Mouse (Mus musculus): ENCODE results near the gene Kcnip1. TPM values are rescaled to one million over a fixed set of nuclear protein-coding genes. Genes with fewer than 3 reads are reported as not detected.

Kcnip1 gene
- polyA plus RNA-seq, 1 experiment from 2014 or later: 0.16 TPM

DNA sequence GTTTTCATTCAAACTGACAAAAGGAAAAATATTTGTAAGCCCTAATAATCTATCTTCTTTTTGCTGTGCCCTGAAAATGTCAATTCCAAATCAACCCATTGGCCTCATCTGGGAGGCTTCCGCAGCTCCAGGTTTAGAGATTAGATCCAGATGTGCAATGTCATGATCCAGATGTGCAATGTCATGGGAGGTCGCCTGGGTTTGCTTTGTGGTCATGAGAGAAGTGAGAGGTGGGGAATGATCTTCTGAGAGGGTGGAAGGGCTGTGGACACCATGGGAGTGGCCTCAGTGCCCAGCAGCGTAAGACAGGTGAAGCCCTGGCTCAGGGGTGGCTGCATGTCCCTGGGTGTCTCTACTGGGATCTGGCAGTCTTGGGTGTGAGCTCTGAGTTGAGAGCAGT, 69.9 kb downstream of the Kcnip1 start:
- H3K4me2 ChIP-seq: no peak overlapping the region
- no peaks in the 10 kb centered on the region for H3K9me3 ChIP-seq (replicated peaks)
- ATAC-seq (ENCODE audit: insufficient read depth): no peak
- H3K27ac ChIP-seq (replicated peaks): no peak overlapping the region
- H3K4me3 ChIP-seq (replicated peaks): no peak overlapping the region
- 55% methylated on average over 3 of the region's 3 CpGs for WGBS (ENCODE audit: insufficient replicate concordance)
- no peaks in the 10 kb centered on the region for H3K36me3 ChIP-seq (replicated peaks)
- H3K4me1 ChIP-seq (replicated peaks): no peaks in the 10 kb centered on the region
- no peak overlapping the region for H3K9ac ChIP-seq
- H3K27me3 ChIP-seq: no peaks in the 10 kb centered on the region

DNA sequence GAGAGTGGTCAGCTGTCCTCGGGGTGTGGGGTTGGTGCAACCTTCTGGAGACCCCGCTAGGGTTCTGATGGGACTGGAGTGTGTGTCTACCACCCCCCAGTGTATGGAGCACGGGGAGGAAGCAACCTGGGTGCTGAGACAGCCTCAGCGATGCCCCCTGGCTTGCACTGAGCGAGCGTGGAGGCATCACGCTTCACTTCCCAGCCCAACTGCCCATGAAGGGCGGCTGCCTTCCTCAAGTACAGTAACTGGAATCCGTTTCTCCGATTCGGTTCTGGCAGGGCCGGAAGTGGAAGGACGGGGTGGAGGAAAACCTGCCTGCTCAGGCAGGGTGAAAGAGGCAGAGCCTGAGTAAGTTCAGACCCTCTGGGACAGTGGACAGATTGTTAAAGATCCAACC, 71.5 kb downstream of the Kcnip1 start:
- H3K36me3 ChIP-seq (replicated peaks): no peaks in the 10 kb centered on the region
- no peaks in the 10 kb centered on the region for H3K27me3 ChIP-seq
- 67% methylated on average over 13 of the region's 13 CpGs for WGBS (ENCODE audit: insufficient replicate concordance)
- no peak for ATAC-seq (ENCODE audit: insufficient read depth)
- no peak overlapping the region for H3K27ac ChIP-seq (replicated peaks)
- H3K4me2 ChIP-seq: no peak overlapping the region
- H3K4me3 ChIP-seq (replicated peaks): no peak overlapping the region
- H3K9me3 ChIP-seq (replicated peaks): no peaks in the 10 kb centered on the region
- H3K4me1 ChIP-seq (replicated peaks): no peaks in the 10 kb centered on the region
- H3K9ac ChIP-seq: no peak overlapping the region

DNA sequence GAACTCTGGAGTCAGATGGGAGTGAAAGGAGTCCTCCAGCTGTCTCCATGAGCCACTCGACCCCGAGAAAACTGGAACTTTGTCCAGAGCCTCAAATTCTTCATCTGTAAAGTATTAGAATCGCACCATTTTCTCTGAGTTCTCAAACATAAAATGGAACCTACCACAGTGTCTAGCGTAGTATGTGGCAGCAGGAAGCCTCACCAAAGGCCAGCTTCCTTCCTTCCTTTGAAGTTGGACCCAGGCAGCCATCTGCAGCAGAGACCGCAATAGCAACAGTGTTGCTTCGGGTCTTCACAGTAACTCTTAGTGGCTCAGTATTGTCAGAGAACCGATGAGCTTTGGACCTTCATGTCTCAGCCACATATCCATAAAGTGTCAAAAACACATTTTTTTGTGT, 73.1 kb downstream of the Kcnip1 start:
- no peak overlapping the region for H3K9ac ChIP-seq
- no peak overlapping the region for H3K4me2 ChIP-seq
- ATAC-seq (ENCODE audit: insufficient read depth): no peak
- no peaks in the 10 kb centered on the region for H3K27me3 ChIP-seq
- H3K36me3 ChIP-seq (replicated peaks): no peaks in the 10 kb centered on the region
- 35% methylated on average over 7 of the region's 7 CpGs for WGBS (ENCODE audit: insufficient replicate concordance)
- no peaks in the 10 kb centered on the region for H3K4me1 ChIP-seq (replicated peaks)
- H3K4me3 ChIP-seq (replicated peaks): no peak overlapping the region
- H3K9me3 ChIP-seq (replicated peaks): no peaks in the 10 kb centered on the region
- no peak overlapping the region for H3K27ac ChIP-seq (replicated peaks)

DNA sequence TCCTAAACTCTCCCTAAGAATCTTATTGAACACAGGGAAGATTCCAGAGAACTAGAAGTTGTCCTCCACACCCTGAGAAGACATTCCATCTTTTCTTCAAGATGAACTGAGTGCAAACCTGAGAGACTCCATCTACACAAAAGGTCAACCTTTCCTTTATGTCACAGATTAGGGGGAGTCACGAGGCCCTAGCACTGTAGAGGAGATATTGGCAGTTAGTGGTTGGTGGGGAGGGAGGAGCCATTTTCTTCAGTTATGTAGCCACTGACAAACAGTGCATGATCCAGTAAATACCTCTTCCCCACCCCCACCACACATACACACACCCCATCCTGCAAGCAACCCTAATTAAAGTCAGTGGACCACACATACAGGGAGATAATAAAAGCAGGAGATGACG, 74.5 kb downstream of the Kcnip1 start:
- no peak overlapping the region for H3K27ac ChIP-seq (replicated peaks)
- no peak for ATAC-seq (ENCODE audit: insufficient read depth)

DNA sequence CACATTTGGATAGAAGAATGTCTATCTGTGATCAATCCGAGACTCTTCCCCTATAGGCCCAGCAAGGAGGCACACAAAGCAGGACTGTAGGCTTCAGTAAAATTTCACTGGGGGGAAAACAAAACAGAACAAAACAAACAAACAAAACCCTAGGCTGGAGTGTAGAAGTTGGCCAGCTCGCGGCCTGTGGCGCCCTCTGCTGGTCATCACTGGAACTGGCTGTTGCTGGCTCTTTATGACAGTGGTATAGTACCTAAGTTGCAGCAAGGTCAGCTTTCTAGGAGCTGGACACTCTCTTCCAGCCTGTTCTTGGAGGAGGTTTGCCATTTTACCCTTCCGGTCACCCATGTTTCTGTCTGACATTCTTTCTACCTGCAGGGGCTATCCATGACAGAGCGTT, 75.4 kb downstream of the Kcnip1 start:
- H3K4me1 ChIP-seq (replicated peaks): no peaks in the 10 kb centered on the region
- no peaks in the 10 kb centered on the region for H3K36me3 ChIP-seq (replicated peaks)
- H3K27ac ChIP-seq (replicated peaks): no peak overlapping the region
- H3K4me3 ChIP-seq (replicated peaks): no peak overlapping the region
- H3K4me2 ChIP-seq: no peak overlapping the region
- WGBS (ENCODE audit: insufficient replicate concordance): 28% methylated on average over 6 of the region's 6 CpGs
- H3K9me3 ChIP-seq (replicated peaks): no peaks in the 10 kb centered on the region
- ATAC-seq (ENCODE audit: insufficient read depth): no peak
- no peaks in the 10 kb centered on the region for H3K27me3 ChIP-seq
- no peak overlapping the region for H3K9ac ChIP-seq

More for the DNA sequence above, 74.5 kb downstream of the Kcnip1 start:
- H3K4me2 ChIP-seq: no peak overlapping the region
- no peaks in the 10 kb centered on the region for H3K27me3 ChIP-seq
- no peaks in the 10 kb centered on the region for H3K4me1 ChIP-seq (replicated peaks)
- 40% methylated on average over 2 of the region's 2 CpGs for whole genome bisulfite sequencing (ENCODE audit: insufficient replicate concordance)
- no peaks in the 10 kb centered on the region for H3K36me3 ChIP-seq (replicated peaks)
- H3K9ac ChIP-seq: no peak overlapping the region
- no peak overlapping the region for H3K4me3 ChIP-seq (replicated peaks)
- no peaks in the 10 kb centered on the region for H3K9me3 ChIP-seq (replicated peaks)

DNA sequence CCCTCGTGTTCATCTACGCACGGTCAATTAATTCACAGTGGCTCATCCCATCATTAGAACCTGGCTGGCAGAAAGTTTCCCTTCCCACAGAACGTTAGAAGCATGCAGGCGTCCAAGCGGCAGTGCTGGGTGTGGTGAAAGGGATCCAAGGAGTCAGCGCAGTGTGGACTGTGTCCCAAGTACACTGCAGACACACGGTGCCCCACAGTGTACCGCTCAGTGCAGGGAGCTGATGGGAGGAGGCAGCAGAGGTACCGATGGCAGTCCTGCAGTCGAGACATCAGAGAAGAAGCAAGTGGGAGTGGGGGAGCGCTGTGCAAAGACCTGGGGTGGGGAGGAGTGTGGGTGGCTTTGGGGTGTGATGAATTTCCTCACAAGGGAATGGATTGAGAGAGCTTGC, 78.7 kb downstream of the Kcnip1 start:
- H3K27me3 ChIP-seq: no peaks in the 10 kb centered on the region
- H3K4me3 ChIP-seq (replicated peaks): no peak overlapping the region
- no peaks in the 10 kb centered on the region for H3K9me3 ChIP-seq (replicated peaks)
- no peaks in the 10 kb centered on the region for H3K36me3 ChIP-seq (replicated peaks)
- ATAC-seq (ENCODE audit: insufficient read depth): no peak
- H3K27ac ChIP-seq (replicated peaks): no peak overlapping the region
- 68% methylated on average over 12 of the region's 12 CpGs for WGBS (ENCODE audit: insufficient replicate concordance)
- H3K4me1 ChIP-seq (replicated peaks): no peaks in the 10 kb centered on the region; the same call in 1 of the 2 replicates
- no peak overlapping the region for H3K4me2 ChIP-seq
- no peak overlapping the region for H3K9ac ChIP-seq

DNA sequence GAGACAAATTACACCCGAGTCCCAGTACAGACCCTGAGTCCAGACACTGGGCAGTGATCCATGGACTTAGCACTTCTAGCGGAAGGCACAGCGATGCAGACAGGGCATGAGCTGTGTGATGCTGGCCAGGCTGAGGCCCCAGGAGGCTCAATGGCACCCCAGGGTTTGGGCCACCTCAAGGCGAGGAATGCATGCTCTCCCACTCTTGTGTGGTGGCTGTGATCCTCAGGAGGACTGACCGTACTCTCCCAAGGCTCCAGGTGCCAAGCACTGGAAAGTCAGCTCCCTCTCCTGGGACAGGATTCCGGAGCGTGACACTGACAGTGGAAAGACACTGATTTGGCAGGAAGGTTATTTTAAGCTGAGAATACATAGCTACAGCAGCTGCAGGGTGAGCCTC, 79.9 kb downstream of the Kcnip1 start:
- Histone ChIP-seq H3K9ac (no peak overlapping the region), H3K4me2 (no peak overlapping the region), H3K4me3 (replicated peaks) (no peak overlapping the region), H3K36me3 (replicated peaks) (no peaks in the 10 kb centered on the region), H3K27ac (replicated peaks) (no peak overlapping the region), H3K4me1 (replicated peaks) (no peaks in the 10 kb centered on the region; the same call in 1 of the 2 replicates), H3K27me3 (no peaks in the 10 kb centered on the region), H3K9me3 (replicated peaks) (no peaks in the 10 kb centered on the region)
- ATAC-seq (ENCODE audit: insufficient read depth): no peak
- 70% methylated on average over 7 of the region's 7 CpGs for WGBS (ENCODE audit: insufficient replicate concordance)

DNA sequence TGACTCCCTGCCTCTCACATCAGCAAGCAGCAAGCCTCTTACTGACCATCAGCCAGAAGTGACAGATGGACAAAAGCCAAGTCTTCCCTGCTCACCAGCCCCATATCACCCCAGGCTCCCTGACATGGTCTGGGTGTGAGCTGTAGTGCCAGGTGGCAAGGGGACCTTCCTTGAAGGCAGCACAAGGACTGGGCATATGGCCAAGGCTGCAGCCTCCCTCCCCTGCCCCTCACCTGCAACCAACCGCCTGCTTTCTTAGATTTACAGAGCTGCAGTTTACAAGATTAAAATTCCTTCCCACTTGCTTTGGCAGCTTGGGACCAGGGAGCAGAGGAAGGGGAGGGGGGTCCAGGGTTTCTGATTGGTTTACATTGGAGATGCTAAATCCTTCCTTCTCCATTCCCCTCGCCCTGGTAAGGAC, 80.8 kb downstream of the Kcnip1 start:
- H3K4me2 ChIP-seq: no peak overlapping the region
- WGBS (ENCODE audit: insufficient replicate concordance): 25% methylated on average over 2 of the region's 2 CpGs
- no peak for ATAC-seq (ENCODE audit: insufficient read depth)
- H3K4me3 ChIP-seq (replicated peaks): no peak overlapping the region
- no peaks in the 10 kb centered on the region for H3K27me3 ChIP-seq
- no peaks in the 10 kb centered on the region; the same call in 1 of the 2 replicates for H3K4me1 ChIP-seq (replicated peaks)
- no peaks in the 10 kb centered on the region for H3K36me3 ChIP-seq (replicated peaks)
- H3K9ac ChIP-seq: no peak overlapping the region
- H3K9me3 ChIP-seq (replicated peaks): no peaks in the 10 kb centered on the region
- no peak overlapping the region for H3K27ac ChIP-seq (replicated peaks)

DNA sequence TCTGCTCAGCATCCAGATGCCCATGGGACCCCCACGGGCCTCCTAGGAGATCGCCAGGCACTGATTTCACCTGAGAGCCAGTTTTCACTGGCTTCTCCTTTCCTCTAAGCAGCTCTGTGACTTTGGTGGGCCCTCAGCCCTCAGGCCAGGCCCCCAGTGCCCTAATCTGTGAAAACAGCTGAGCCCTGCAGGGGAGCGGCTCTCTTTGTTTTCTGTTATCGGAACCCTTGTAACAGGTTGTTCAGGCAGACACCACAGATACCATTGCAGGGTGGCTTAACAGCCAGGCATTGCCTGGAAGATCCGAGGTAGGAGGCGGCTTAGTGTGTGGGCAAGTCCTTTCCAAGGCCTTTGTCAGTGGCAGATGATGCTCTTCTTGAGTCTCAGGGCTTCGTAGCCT, 82.0 kb downstream of the Kcnip1 start:
- no peaks in the 10 kb centered on the region for H3K9me3 ChIP-seq (replicated peaks)
- H3K4me2 ChIP-seq: no peak overlapping the region
- 38% methylated on average over 7 of the region's 7 CpGs for WGBS (ENCODE audit: insufficient replicate concordance)
- no peak overlapping the region for H3K9ac ChIP-seq
- H3K27ac ChIP-seq (replicated peaks): no peak overlapping the region
- no peak overlapping the region for H3K4me3 ChIP-seq (replicated peaks)
- H3K36me3 ChIP-seq (replicated peaks): no peaks in the 10 kb centered on the region
- H3K4me1 ChIP-seq (replicated peaks): no peaks in the 10 kb centered on the region; the same call in 1 of the 2 replicates
- H3K27me3 ChIP-seq: no peaks in the 10 kb centered on the region
- peak; percentile 77 for ATAC-seq (ENCODE audit: insufficient read depth)

DNA sequence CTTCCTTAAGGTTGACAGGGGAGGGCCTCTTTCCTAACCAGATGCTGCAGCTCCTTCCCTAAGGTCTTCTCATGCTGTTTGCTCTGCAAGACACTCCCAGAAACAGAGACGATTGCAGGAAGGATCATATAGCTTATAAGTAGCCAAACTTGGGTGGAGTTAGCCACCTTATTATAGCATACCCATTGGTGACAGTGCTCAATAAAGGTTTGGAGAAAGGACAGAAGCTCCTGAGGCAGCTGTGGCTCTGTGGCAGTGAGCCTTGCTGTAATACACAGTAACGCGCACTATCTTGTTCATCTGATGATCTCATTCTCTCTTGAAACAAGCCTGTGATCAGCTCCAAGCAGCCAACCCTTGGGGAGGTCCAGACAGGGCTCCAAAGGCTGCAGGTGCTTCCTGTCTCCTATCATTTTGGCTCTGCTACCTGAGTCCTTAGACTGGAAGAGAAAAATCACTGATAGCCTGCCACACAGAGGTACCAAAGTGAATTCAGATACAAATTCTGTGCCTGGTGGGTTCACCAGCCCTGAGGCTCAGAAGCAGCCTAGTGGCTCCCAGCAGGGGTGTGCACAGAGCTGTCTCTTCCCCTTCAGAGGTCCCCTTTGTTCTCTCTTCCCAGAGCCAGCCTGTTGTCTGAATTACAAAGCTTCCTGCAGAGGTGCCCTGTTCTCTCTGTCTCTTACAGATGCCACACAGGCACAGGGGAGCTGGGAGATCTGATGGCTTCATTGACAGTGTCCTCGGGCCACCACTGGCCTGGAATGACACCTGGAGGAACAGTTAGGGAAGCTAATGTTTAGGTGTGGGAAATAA, 84.4 kb downstream of the Kcnip1 start:
- Histone ChIP-seq H3K9ac (no peak overlapping the region), H3K27ac (replicated peaks) (no peak overlapping the region), H3K4me3 (replicated peaks) (no peak overlapping the region), H3K36me3 (replicated peaks) (no peaks in the 10 kb centered on the region), H3K4me2 (no peak overlapping the region), H3K9me3 (replicated peaks) (no peaks in the 10 kb centered on the region), H3K27me3 (no peaks in the 10 kb centered on the region), H3K4me1 (replicated peaks) (no peaks in the 10 kb centered on the region; the same call in 1 of the 2 replicates)
- WGBS (ENCODE audit: insufficient replicate concordance): 66% methylated on average over 4 of the region's 4 CpGs
- ATAC-seq (ENCODE audit: insufficient read depth): no peak

DNA sequence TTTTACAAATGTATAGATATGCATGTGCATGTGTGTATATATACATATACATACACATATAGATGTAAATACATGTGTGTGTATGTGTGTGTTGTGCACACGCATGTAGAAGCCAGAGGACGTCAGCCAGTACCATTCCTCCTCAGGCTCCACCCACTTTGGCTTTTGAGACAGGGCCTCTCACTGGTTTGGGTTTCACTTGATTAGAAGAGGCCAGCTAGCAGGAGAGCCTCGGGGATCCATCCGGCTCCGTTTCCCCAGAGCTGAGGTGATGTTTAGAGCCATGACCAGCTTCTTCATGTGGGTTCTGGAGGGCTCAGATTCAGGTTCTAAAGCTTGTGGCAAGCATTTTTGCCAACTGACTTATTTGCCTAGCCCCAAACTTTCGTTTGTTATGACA, 89.5 kb downstream of the Kcnip1 start:
- Histone ChIP-seq H3K9me3 (replicated peaks) (no peaks in the 10 kb centered on the region), H3K36me3 (replicated peaks) (no peaks in the 10 kb centered on the region), H3K4me2 (no peak overlapping the region), H3K27ac (replicated peaks) (no peak overlapping the region), H3K4me3 (replicated peaks) (no peak overlapping the region), H3K27me3 (no peaks in the 10 kb centered on the region), H3K9ac (no peak overlapping the region), H3K4me1 (replicated peaks) (no peaks in the 10 kb centered on the region)
- ATAC-seq (ENCODE audit: insufficient read depth): no peak
- WGBS (ENCODE audit: insufficient replicate concordance): 58% methylated on average over 6 of the region's 6 CpGs

DNA sequence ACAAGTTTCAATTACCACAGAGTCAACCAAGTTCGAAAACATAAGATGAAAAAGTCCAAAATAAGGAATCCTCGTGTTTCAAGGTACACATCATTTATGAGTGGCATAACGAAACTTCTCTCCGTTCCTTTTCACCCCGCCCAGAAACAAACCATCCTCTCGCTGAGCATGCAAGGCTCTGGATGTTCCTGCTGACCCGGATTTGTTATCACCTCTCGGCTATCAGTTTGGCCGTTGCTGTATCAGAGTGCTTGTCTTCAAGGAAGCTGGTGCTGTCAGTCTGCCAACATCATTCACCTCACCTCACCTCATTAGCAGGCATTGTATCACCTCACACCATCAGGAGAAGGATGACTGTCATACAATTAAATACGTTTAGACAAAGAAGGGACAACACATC, 90.6 kb downstream of the Kcnip1 start:
- Histone ChIP-seq H3K27me3 (no peaks in the 10 kb centered on the region), H3K27ac (replicated peaks) (no peak overlapping the region), H3K4me1 (replicated peaks) (no peaks in the 10 kb centered on the region), H3K9me3 (replicated peaks) (no peaks in the 10 kb centered on the region), H3K9ac (no peak overlapping the region), H3K4me3 (replicated peaks) (no peak overlapping the region), H3K36me3 (replicated peaks) (no peaks in the 10 kb centered on the region), H3K4me2 (no peak overlapping the region)
- ATAC-seq (ENCODE audit: insufficient read depth): no peak
- 63% methylated on average over 10 of the region's 10 CpGs for WGBS (ENCODE audit: insufficient replicate concordance)

Measured in liver, embryonic 15.5 days (tissue).